In the genomic region with DNA sequence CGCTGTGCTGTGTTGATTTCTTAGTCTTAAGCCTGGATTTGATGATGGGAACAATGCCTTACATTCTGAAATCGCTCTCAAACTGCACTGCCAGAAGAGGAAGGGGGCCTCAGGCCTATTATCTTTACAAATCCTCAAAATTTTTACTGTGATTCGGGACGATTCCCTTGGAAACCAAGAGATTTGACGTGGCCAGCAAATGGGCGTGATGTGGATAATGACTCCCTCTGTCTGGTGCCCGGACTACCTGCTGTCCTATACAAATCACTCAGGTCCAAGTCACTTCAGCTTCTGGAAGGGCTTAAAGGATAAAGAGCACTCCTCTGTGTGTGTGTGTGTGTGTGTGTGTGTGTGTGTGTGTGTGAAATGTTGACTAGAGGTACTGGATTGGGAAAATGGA, we compare ENCODE assay signal across 23 mouse cellular contexts. TPM values are rescaled to one million over a fixed set of nuclear protein-coding genes. Genes with fewer than 3 reads are reported as not detected.
DNase-seq lines count a peak whose midpoint lies in the region; ATAC-seq lines count a peak whose summit lies in the region.
"Had no signal": no experiment of that assay in that cellular context is flagged by ENCODE, and none has a peak within 500 bp of the region (broad histone marks: within the 10 kb centered on the region; RNA-seq: fewer than 3 reads in every experiment).

No protein-coding gene starts in this region.

- H3K4me2 ChIP-seq in forebrain, embryonic 12.5 days, result 0 out of 2 replicates have a peak overlapping the region, but pooled peaks have one; percentile 2
- H3K4me2 ChIP-seq in forebrain, embryonic 15.5 days (replicated peaks), result no peak overlapping the region
- peak overlapping the region; percentile 2 for H3K4me2 ChIP-seq in midbrain, embryonic 13.5 days (replicated peaks)
- no peak overlapping the region for H3K4me2 ChIP-seq in kidney, embryonic 14.5 days (replicated peaks; ENCODE audit: low read depth, low read length)
- H3K4me2 ChIP-seq: embryonic facial prominence, embryonic 13.5 days; hindbrain, embryonic 12.5 days; intestine, embryonic 15.5 days had no signal

- no peak overlapping the region for H3K4me3 ChIP-seq in forebrain, embryonic 12.5 days (replicated peaks)
- no peak overlapping the region for H3K4me3 ChIP-seq in forebrain, embryonic 15.5 days
- no peak overlapping the region for H3K4me3 ChIP-seq in midbrain, embryonic 13.5 days (replicated peaks)
- H3K4me3 ChIP-seq in kidney, embryonic 14.5 days (ENCODE audit: low read length), result no peak overlapping the region
- H3K4me3 ChIP-seq: embryonic facial prominence, embryonic 13.5 days; heart, embryonic 10.5 days; hindbrain, embryonic 12.5 days; intestine, embryonic 15.5 days had no signal

- no peaks in the 10 kb centered on the region for H3K9me3 ChIP-seq in forebrain, embryonic 12.5 days
- H3K9me3 ChIP-seq in forebrain, embryonic 15.5 days, result no peaks in the 10 kb centered on the region
- H3K9me3 ChIP-seq in midbrain, embryonic 13.5 days, result no peaks in the 10 kb centered on the region; the same call in 1 of the 2 replicates
- H3K9me3 ChIP-seq in kidney, embryonic 14.5 days (ENCODE audit: control insufficient read depth, low read length), result no peaks in the 10 kb centered on the region
- H3K9me3 ChIP-seq: embryonic facial prominence, embryonic 13.5 days; heart, embryonic 10.5 days; hindbrain, embryonic 12.5 days; intestine, embryonic 15.5 days had no signal

- no peak for ATAC-seq in forebrain, embryonic 12.5 days (ENCODE audit: low FRiP score)
- no peak for ATAC-seq in forebrain, embryonic 15.5 days (replicated peaks)
- 0 out of 2 replicates have a peak, but pooled peaks have one; percentile 24 for ATAC-seq in midbrain, embryonic 13.5 days
- no peak for ATAC-seq in kidney, embryonic 14.5 days (ENCODE audit: low FRiP score, low TSS enrichment)
- ATAC-seq: intestine, embryonic 15.5 days had no signal

- H3K36me3 ChIP-seq in forebrain, embryonic 12.5 days (replicated peaks), result no peaks in the 10 kb centered on the region
- H3K36me3 ChIP-seq in forebrain, embryonic 15.5 days, result no peaks in the 10 kb centered on the region
- H3K36me3 ChIP-seq in midbrain, embryonic 13.5 days, result no peaks in the 10 kb centered on the region
- no peaks in the 10 kb centered on the region for H3K36me3 ChIP-seq in kidney, embryonic 14.5 days (ENCODE audit: control insufficient read depth, insufficient read depth, low read length)
- H3K36me3 ChIP-seq: embryonic facial prominence, embryonic 13.5 days; heart, embryonic 10.5 days; hindbrain, embryonic 12.5 days; intestine, embryonic 15.5 days had no signal

- H3K27ac ChIP-seq in forebrain, embryonic 12.5 days, result 0 out of 2 replicates have a peak overlapping the region, but pooled peaks have one; percentile 13
- H3K27ac ChIP-seq in forebrain, embryonic 15.5 days (replicated peaks), result no peak overlapping the region
- H3K27ac ChIP-seq in midbrain, embryonic 13.5 days, result no peak overlapping the region
- no peak overlapping the region for H3K27ac ChIP-seq in kidney, embryonic 14.5 days (ENCODE audit: low read depth, low read length)
- H3K27ac ChIP-seq: embryonic facial prominence, embryonic 13.5 days; heart, embryonic 10.5 days; hindbrain, embryonic 12.5 days; intestine, embryonic 15.5 days had no signal

- WGBS in forebrain, embryonic 12.5 days, result 7% methylated on average over 7 of the region's 7 CpGs
- 6% methylated on average over 7 of the region's 7 CpGs for WGBS in forebrain, embryonic 15.5 days
- 8% methylated on average over 7 of the region's 7 CpGs for WGBS in midbrain, embryonic 13.5 days
- 79% methylated on average over 7 of the region's 7 CpGs for WGBS in kidney, embryonic 14.5 days

- H3K9ac ChIP-seq in forebrain, embryonic 12.5 days, result no peak overlapping the region
- no peak overlapping the region for H3K9ac ChIP-seq in forebrain, embryonic 15.5 days (replicated peaks)
- no peak overlapping the region for H3K9ac ChIP-seq in midbrain, embryonic 13.5 days (replicated peaks)
- H3K9ac ChIP-seq in kidney, embryonic 14.5 days (ENCODE audit: low read depth, low read length), result no peak overlapping the region
- H3K9ac ChIP-seq: embryonic facial prominence, embryonic 13.5 days; hindbrain, embryonic 12.5 days; intestine, embryonic 15.5 days had no signal

- H3K4me1 ChIP-seq in forebrain, embryonic 12.5 days, result peaks cover 21% of the 10 kb centered on the region
- H3K4me1 ChIP-seq in forebrain, embryonic 15.5 days, result 0 out of 2 replicates have a peak, but pooled peaks cover 4% of the 10 kb centered on the region
- peaks cover 26% of the 10 kb centered on the region for H3K4me1 ChIP-seq in midbrain, embryonic 13.5 days (replicated peaks)
- no peaks in the 10 kb centered on the region for H3K4me1 ChIP-seq in kidney, embryonic 14.5 days (ENCODE audit: control insufficient read depth, insufficient read depth, low read length)
- H3K4me1 ChIP-seq: embryonic facial prominence, embryonic 13.5 days; heart, embryonic 10.5 days; intestine, embryonic 15.5 days had no signal

- H3K27me3 ChIP-seq in forebrain, embryonic 12.5 days, result peaks cover 50% of the 10 kb centered on the region
- H3K27me3 ChIP-seq in forebrain, embryonic 15.5 days, result peaks cover 12% of the 10 kb centered on the region
- H3K27me3 ChIP-seq in midbrain, embryonic 13.5 days, result peaks cover 47% of the 10 kb centered on the region
- H3K27me3 ChIP-seq in kidney, embryonic 14.5 days (ENCODE audit: control insufficient read depth, insufficient read depth, low read length), result no peaks in the 10 kb centered on the region
- H3K27me3 ChIP-seq: embryonic facial prominence, embryonic 13.5 days; hindbrain, embryonic 12.5 days; intestine, embryonic 15.5 days had no signal

- DNase-seq in retina, postnatal 1 day, result peak; percentile 25
- DNase-seq in retina, embryonic 14.5 days (ENCODE audit: low spot score), result no peak
- DNase-seq in heart, adult 8-10 months (ENCODE audit: low spot score), result no peak
- DNase-seq: adrenal gland, adult 8-10 months; adrenal gland, postnatal 36 days; cerebellum, adult 11 months; cerebellum, adult 8-10 months; cerebellum, postnatal 14 days; gastrocnemius, postnatal 36 days; heart, postnatal 10 days; heart, postnatal 4 days had no signal

RNA-seq across cellular contexts. Expression of gene Bsx, which starts 35.0 kb away (rescaled TPM):
- 1.4 and 2.4 TPM in 2 replicates for polyA plus RNA-seq in forebrain, embryonic 12.5 days (2016; fragmentation: Nextera tagmentation; extraction: Ambion mirVana)
- polyA plus RNA-seq in forebrain, embryonic 15.5 days (2015; fragmentation: Nextera tagmentation; extraction: Ambion mirVana), result 0.91 and 2.9 TPM in 2 replicates
- polyA plus RNA-seq in midbrain, embryonic 13.5 days (2015; fragmentation: Nextera tagmentation; extraction: Ambion mirVana), result 2.7 and 4.1 TPM in 2 replicates
- polyA plus RNA-seq in kidney, embryonic 14.5 days (2014; fragmentation: Nextera tagmentation; extraction: Ambion mirVana), result not detected in 2 replicates
- not detected for total RNA-seq in heart, adult 8-10 months (2022)
- total RNA-seq: adrenal gland, adult 8-10 months; adrenal gland, postnatal 36 days; common myeloid progenitor, adult 5-6 weeks; ES-E14; gastrocnemius, adult 8-10 months; gastrocnemius, postnatal 36 days; heart, postnatal 10 days; heart, postnatal 4 days had no signal
- polyA plus RNA-seq: embryonic facial prominence, embryonic 13.5 days; heart, embryonic 10.5 days; heart, embryonic 14.5 days; hindbrain, embryonic 12.5 days; intestine, embryonic 15.5 days had no signal

RNA-seq across cellular contexts. Expression of gene Jhy, which starts 55.0 kb away (rescaled TPM):
- polyA plus RNA-seq in forebrain, embryonic 12.5 days (2016; fragmentation: Nextera tagmentation; extraction: Ambion mirVana), result 0.31 TPM in 2 replicates
- polyA plus RNA-seq in forebrain, embryonic 15.5 days (2015; fragmentation: Nextera tagmentation; extraction: Ambion mirVana), result 0.27 and 0.99 TPM in 2 replicates
- polyA plus RNA-seq in midbrain, embryonic 13.5 days (2015; fragmentation: Nextera tagmentation; extraction: Ambion mirVana), result 0.86 and 3.2 TPM in 2 replicates
- polyA plus RNA-seq in kidney, embryonic 14.5 days (2014; fragmentation: Nextera tagmentation; extraction: Ambion mirVana), result 0.34 and 0.60 TPM in 2 replicates
- total RNA-seq in heart, adult 8-10 months (2022), result not detected
- total RNA-seq: adrenal gland, postnatal 36 days; common myeloid progenitor, adult 5-6 weeks; ES-E14; gastrocnemius, adult 8-10 months; gastrocnemius, postnatal 36 days; heart, postnatal 10 days; heart, postnatal 4 days had no signal
- polyA plus RNA-seq: embryonic facial prominence, embryonic 13.5 days; heart, embryonic 14.5 days had no signal

Comparison
In these comparisons a context has a peak if more than half of its experiments do, and no peak if none do; other contexts are left out.
1. H3K4me2 ChIP-seq: peak in forebrain, embryonic 12.5 days (single experiment) and midbrain, embryonic 13.5 days (single experiment); none in forebrain, embryonic 15.5 days (single experiment) and kidney, embryonic 14.5 days (single experiment).